Mouse (Mus musculus) hindbrain, embryonic 16.5 days (tissue): Measurements from ENCODE around the gene Gm20716. TPM values are rescaled to one million over a fixed set of nuclear protein-coding genes. Genes with fewer than 3 reads are reported as not detected.

Experiments used
- ATAC-seq: fragments of 200-750 bp; cut with Nextera tagmentation; 2 replicates; pipeline ENCODE4 v1.8.0; 2017; ENCODE audit warnings: moderate TSS enrichment, moderate library complexity
- H3K27ac ChIP-seq: fragments of 300-500 bp; sonication (generic); 2 replicates; pipeline ENCODE4 v1.5.1; 2014; ENCODE audit warnings: low read depth, mild to moderate bottlenecking, control low read depth, low read length, moderate library complexity
- H3K27me3 ChIP-seq: fragments of 300-500 bp; sonication (generic); replicated peaks from 2 replicates; pipeline ENCODE4 v1.6.1; 2014; ENCODE audit warnings: low read length; ENCODE audit not compliant: control insufficient read depth, insufficient read depth
- H3K36me3 ChIP-seq: fragments of 300-500 bp; sonication (generic); 2 replicates; pipeline ENCODE4 v1.6.1; 2014; ENCODE audit warnings: mild to moderate bottlenecking, low read length, moderate library complexity, mixed read lengths; ENCODE audit not compliant: control insufficient read depth, insufficient read depth
- H3K4me1 ChIP-seq: fragments of 300-500 bp; sonication (generic); 2 replicates; pipeline ENCODE4 v1.6.1; 2014; ENCODE audit warnings: low read depth, low read length; ENCODE audit not compliant: control insufficient read depth, insufficient read depth
- H3K4me2 ChIP-seq: fragments of 300-500 bp; sonication (generic); 2 replicates; pipeline ENCODE4 v1.6.1; 2014; ENCODE audit warnings: mild to moderate bottlenecking, low read length, control low read depth, moderate library complexity
- H3K4me3 ChIP-seq: fragments of 300-500 bp; sonication (generic); 2 replicates; pipeline ENCODE4 v1.5.1; 2014; ENCODE audit warnings: mild to moderate bottlenecking, low read length, control low read depth, moderate library complexity
- H3K9ac ChIP-seq: fragments of 300-500 bp; sonication (generic); 2 replicates; pipeline ENCODE4 v1.6.1; 2014; ENCODE audit warnings: low read depth, mild to moderate bottlenecking, control low read depth, low read length, moderate library complexity
- H3K9me3 ChIP-seq: fragments of 300-500 bp; sonication (generic); 2 replicates; pipeline ENCODE4 v1.6.1; 2014; ENCODE audit warnings: mild to moderate bottlenecking, low read length, moderate library complexity; ENCODE audit not compliant: control insufficient read depth
- WGBS: fragments of 180-500 bp; shearing (Covaris S2); extraction: QIAGEN DNeasy Blood & Tissue Kit; methylation state at CpG from one replicate; pipeline ENCODE4 v1.1.7; 2014; 5-methylcytosine and 5-hydroxymethylcytosine counted together
- polyA plus RNA-seq: library from polyadenylated mRNA; unstranded; fragments of >200 nt; fragmentation: Nextera tagmentation; extraction: Ambion mirVana; gene quantifications from 2 replicates; pipeline ENCODE4 v1.2.1, GENCODE M21; 2015

The Gm20716 gene
- polyA plus RNA-seq, 1 experiment from 2014 or later: 16.8 TPM

DNA sequence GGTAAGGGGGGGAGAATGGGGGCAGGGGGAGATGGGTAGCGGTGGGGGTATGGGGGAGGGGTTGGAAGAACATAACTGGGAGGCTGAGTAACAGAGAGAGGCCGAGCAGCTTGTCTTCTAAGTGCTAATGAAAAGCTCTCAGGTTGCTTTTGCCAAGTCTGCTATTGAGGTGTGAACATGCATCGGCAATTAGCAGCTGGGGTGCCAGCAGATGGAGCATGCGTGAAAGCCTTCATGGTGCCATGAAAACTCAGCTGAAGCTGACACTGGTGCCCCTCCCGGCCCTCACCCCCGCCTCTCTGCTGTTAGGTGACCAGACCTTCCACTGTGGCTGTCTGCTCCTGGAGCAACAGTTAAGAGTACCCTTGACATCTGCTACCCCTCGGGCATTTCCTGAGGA is 23.7 kb upstream of the Gm20716 start:
- Histone ChIP-seq H3K4me2 (no peak overlapping the region), H3K4me1 (no peaks in the 10 kb centered on the region), H3K27ac (no peak overlapping the region), H3K27me3 (0 out of 2 replicates have a peak, but pooled peaks cover 3% of the 10 kb centered on the region), H3K36me3 (no peaks in the 10 kb centered on the region), H3K9ac (no peak overlapping the region), H3K9me3 (no peaks in the 10 kb centered on the region), H3K4me3 (no peak overlapping the region)
- no peak for ATAC-seq
- 49% methylated on average over 7 of the region's 7 CpGs for WGBS

DNA sequence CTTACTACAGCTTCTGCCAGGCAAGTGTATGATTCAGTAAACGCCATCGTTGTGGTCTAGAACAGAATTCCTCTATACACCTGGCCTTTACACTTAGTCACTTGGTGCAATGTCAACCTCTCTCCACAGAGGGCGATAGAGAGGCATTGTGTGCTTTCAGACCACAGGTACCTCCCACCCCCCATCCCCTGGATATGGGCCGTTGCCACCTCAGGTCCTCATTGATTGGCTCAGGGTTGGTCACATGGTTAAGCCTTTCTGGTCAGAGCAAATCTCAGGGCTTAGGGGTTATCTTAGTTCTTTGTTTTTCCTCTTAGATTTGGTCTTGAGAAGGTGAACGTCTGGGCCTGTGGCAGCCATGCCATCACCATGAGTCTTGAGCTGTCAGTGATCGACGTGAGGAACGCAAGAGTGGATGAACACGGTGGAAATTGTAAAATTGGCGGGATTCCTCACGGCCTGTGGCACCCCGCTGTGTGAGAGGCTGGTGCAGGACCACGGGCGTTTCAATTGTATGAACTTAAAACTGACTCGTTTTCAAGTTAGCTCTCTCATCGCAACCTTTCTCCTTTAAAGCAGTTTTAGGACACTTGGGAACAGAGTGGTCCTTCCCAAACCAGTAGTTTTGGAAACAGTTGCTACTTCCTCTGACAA is 22.6 kb upstream of the Gm20716 start:
- H3K4me3 ChIP-seq: no peak overlapping the region
- no peak overlapping the region for H3K27ac ChIP-seq
- H3K4me1 ChIP-seq: no peaks in the 10 kb centered on the region
- 0 out of 2 replicates have a peak, but pooled peaks cover 3% of the 10 kb centered on the region for H3K27me3 ChIP-seq
- WGBS: 13% methylated on average over 16 of the region's 16 CpGs
- no peak for ATAC-seq
- no peaks in the 10 kb centered on the region for H3K9me3 ChIP-seq
- H3K9ac ChIP-seq: no peak overlapping the region
- 0 out of 2 replicates have a peak overlapping the region, but pooled peaks have one; percentile 16 for H3K4me2 ChIP-seq
- H3K36me3 ChIP-seq: no peaks in the 10 kb centered on the region

DNA sequence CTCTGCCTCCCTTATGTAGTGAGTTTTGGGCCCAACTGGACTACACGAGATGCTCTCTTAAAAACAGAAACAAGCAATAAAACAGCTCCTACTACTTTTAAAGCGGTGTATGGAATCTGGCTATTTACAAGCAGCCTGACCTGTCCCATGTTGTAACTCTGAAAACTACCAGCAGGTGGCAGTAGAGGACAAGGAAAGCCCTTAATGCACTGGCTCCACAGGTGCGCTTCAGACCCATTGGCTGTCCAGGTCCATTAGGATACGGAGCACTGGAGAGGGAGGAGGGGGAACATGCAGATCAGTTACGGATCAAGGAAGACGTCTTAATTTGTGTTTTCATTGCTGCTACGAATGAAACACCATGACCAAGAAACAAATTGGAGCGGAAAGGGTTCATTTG is 20.1 kb upstream of the Gm20716 start:
- H3K27ac ChIP-seq: no peak overlapping the region
- WGBS: 16% methylated on average over 8 of the region's 8 CpGs
- no peak overlapping the region for H3K9ac ChIP-seq
- H3K4me1 ChIP-seq: no peaks in the 10 kb centered on the region
- H3K4me3 ChIP-seq: no peak overlapping the region
- H3K9me3 ChIP-seq: no peaks in the 10 kb centered on the region
- H3K4me2 ChIP-seq: no peak overlapping the region
- ATAC-seq: peak; percentile 48; the same call in 1 of the 2 replicates
- H3K27me3 ChIP-seq: 0 out of 2 replicates have a peak, but pooled peaks cover 3% of the 10 kb centered on the region
- no peaks in the 10 kb centered on the region for H3K36me3 ChIP-seq

DNA sequence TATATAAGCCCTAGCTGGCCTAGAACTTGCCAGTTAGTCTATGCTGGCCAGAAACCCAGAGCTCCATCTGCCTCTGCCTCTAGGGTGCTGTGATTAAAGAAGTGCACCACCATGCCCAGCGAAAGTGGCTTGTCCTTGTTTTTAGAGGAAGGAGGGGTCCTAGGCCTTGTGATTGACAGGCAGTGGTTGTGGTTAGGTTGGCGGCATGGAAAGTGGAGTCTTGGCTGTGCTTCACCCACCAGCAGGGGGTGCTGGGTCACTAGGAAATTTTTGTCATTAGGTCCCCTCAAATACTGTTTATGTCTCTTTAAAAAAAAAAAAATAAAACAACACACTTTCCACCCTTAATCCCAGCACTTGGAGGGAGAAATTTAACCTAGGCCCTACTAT is 18.7 kb upstream of the Gm20716 start:
- Histone ChIP-seq H3K4me1 (no peaks in the 10 kb centered on the region), H3K36me3 (no peaks in the 10 kb centered on the region), H3K27ac (no peak overlapping the region), H3K9ac (no peak overlapping the region), H3K27me3 (0 out of 2 replicates have a peak, but pooled peaks cover 3% of the 10 kb centered on the region), H3K9me3 (no peaks in the 10 kb centered on the region), H3K4me3 (no peak overlapping the region), H3K4me2 (no peak overlapping the region)
- ATAC-seq: peak; percentile 59; the same call in 1 of the 2 replicates
- WGBS: 13% methylated on average over 2 of the region's 2 CpGs

DNA sequence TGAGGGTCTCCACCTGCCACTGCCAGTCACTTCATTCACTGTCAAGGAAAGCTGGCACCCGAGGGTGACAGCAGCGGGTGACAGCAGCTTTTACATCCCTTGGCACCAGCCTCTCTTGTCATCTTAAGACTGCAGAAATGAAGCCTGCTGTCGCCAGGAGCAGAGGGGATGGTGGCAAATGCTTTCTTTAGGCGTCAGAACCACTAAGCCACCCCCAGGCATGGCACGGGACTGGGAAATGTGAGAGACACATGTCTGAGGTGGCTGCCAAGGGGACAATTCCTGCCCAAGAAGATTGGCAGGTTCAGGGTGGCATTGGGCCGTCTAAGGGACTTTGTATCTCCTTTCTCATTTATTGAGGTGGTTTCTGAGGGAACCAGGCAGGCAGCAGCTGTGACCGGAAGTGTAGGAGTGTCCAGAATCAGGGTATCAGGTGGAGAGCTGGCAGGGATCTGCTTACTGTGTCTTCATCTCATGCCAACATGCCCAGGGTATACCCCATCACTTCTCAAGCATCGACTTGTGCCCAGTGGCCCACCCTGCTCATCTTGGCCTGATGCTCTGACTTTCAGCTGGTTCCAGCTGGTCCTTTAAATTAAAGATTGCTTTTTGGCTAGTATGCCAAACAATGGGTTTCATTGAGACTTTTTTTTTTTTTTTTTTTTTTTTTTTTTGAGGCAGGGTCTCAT is 18.1 kb upstream of the Gm20716 start:
- H3K36me3 ChIP-seq: no peaks in the 10 kb centered on the region
- ATAC-seq: peak; percentile 75
- WGBS: 62% methylated on average over 8 of the region's 8 CpGs

DNA sequence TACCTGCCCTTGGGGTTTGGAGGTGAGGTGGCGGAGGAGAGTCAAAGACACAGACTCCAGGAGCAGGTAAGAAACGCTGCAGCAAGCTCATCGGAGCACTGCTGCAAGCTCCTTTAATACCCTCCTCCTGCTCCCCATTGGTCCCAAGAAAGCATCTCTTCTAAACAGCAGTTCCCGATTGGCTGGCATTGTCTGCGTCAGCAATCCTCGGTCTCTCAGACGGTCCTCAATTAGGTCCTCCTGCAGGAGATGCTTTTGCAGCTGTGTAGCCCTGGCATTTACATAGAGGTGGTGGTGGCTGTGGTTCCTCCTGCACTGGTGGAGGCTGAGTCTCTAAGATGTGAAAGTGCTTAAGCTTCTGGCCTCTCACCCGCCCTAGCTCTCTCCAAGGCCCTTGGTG is 15.4 kb upstream of the Gm20716 start:
- no peaks in the 10 kb centered on the region for H3K9me3 ChIP-seq
- ATAC-seq: no peak
- H3K4me1 ChIP-seq: no peaks in the 10 kb centered on the region
- 42% methylated on average over 8 of the region's 8 CpGs for WGBS
- no peaks in the 10 kb centered on the region for H3K36me3 ChIP-seq
- H3K4me3 ChIP-seq: no peak overlapping the region
- H3K27ac ChIP-seq: no peak overlapping the region
- no peaks in the 10 kb centered on the region for H3K27me3 ChIP-seq
- no peak overlapping the region for H3K4me2 ChIP-seq
- no peak overlapping the region for H3K9ac ChIP-seq

More for the DNA sequence above, 18.1 kb upstream of the Gm20716 start:
- no peaks in the 10 kb centered on the region for H3K4me1 ChIP-seq
- H3K4me2 ChIP-seq: no peak overlapping the region
- H3K4me3 ChIP-seq: no peak overlapping the region
- H3K27me3 ChIP-seq: 0 out of 2 replicates have a peak, but pooled peaks cover 3% of the 10 kb centered on the region
- H3K27ac ChIP-seq: peak overlapping the region; percentile 40; the same call in 1 of the 2 replicates
- no peak overlapping the region for H3K9ac ChIP-seq
- no peaks in the 10 kb centered on the region for H3K9me3 ChIP-seq

DNA sequence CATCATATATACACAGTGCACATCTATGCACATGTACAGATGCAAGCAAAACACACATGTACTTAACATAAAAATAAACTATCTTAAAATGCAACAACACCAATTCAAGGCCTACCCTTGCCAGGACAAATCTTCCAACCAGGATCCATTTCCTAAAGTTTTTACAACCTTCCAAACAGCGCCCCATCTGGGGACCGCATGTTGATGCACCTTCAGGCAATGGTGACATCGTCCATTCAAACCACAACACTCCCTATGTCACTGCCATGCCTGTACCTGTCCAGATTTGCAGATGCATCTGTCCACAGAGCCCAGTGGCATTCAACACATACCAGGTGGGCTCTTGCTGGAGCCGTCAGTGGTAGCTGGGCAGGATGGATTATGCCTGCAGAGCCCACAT is 13.1 kb upstream of the Gm20716 start:
- no peak for ATAC-seq
- no peak overlapping the region for H3K4me3 ChIP-seq
- H3K9me3 ChIP-seq: no peaks in the 10 kb centered on the region
- H3K4me1 ChIP-seq: no peaks in the 10 kb centered on the region
- no peaks in the 10 kb centered on the region for H3K27me3 ChIP-seq
- H3K36me3 ChIP-seq: no peaks in the 10 kb centered on the region
- no peak overlapping the region for H3K9ac ChIP-seq
- no peak overlapping the region for H3K27ac ChIP-seq
- 80% methylated on average over 4 of the region's 4 CpGs for WGBS
- no peak overlapping the region for H3K4me2 ChIP-seq

DNA sequence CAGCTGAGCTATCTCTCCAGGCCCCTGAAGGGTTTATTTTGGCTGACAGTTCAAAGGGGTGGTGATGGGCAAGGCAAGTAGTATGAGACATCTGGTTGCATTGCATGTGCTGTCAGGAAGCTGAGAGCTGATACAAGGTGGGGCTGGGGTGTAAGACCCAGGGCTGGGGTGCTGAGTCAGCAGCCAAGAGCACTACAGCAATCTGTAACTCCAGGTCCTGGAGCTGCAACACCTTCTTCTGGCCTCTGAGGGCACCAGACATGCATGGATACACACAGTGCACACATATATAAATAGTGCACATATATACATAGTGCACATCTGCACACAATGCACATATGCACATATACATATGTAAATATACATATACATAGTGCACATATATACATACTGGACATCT is 12.7 kb upstream of the Gm20716 start:
- Histone ChIP-seq H3K27ac (no peak overlapping the region), H3K4me2 (no peak overlapping the region), H3K36me3 (no peaks in the 10 kb centered on the region), H3K4me3 (no peak overlapping the region), H3K27me3 (no peaks in the 10 kb centered on the region), H3K9ac (no peak overlapping the region), H3K9me3 (no peaks in the 10 kb centered on the region), H3K4me1 (no peaks in the 10 kb centered on the region)
- no peak for ATAC-seq

DNA sequence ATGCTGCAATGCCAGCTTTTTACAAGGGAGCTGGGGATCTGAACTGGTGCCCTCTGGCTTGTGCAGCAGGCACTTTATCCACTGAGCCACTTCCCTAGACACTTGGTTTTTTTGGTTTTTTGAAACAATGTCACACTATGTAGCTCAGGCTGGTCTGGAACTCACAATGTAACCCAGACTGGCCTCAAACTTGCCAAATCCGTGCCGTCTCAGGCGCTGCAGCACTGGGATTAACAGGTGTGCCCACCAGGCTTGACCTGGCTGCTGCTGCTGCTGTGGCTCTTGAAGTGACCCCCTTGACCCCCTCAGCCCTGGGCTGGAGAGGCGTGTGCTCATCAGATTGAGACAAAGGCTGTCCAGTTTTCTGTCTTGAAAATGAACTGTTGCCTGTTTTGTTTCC is 8.2 kb upstream of the Gm20716 start:
- Histone ChIP-seq H3K9ac (no peak overlapping the region), H3K4me2 (no peak overlapping the region), H3K4me1 (no peaks in the 10 kb centered on the region), H3K36me3 (no peaks in the 10 kb centered on the region), H3K27ac (no peak overlapping the region), H3K9me3 (no peaks in the 10 kb centered on the region; the same call in 1 of the 2 replicates), H3K27me3 (no peaks in the 10 kb centered on the region), H3K4me3 (no peak overlapping the region)
- ATAC-seq: no peak
- 84% methylated on average over 4 of the region's 4 CpGs for WGBS
